Mouse (Mus musculus) 416B (cell line): ENCODE results near the gene Zcchc2.
A peak's percentile ranks its signal among the peaks of the same experiment; 100 is the strongest.

Experiments used
- DNase-seq: peaks from one replicate; pipeline ENCODE4 v3.0.0; 2011; ENCODE audit warnings: low read depth

Gene Zcchc2

DNA sequence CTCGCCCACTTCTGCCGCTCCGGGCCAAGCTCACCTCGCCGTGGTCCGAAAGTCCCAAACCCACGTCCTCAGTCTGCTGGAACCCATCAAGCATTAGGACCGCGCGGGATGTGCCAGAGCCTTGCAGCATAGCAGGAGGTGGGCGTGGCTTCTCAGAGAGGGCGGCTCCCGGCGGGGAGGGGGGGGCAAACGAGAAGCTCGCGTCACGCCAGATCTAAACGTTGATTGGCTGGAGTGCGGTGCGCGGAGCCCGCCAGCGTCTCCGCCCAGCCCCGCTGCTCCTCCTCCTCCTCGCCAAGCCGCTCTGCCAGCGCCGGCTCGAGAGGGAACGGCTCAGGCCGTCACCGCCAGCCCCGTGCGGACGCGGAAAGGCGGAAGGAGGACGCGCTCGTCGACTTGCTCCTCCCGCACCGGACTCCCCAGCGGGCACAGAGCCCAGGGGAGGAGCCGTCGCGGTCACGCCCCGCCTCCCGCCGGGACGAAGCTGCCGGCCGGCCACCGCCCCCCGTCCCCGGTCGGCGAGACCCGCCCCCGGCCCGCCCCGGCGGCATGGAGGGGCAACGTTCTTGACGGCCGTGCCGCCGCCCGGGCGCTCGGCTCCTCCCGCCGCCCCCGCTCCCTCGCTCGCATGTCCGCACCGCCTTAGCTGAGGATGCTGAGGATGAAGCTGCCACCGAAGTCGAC, at the start of gene Zcchc2:
Gene Zcchc2, plus strand, starts transcription at position 269 of the 684 bp plus-strand sequence.
- peak; percentile 98 for DNase-seq

DNA sequence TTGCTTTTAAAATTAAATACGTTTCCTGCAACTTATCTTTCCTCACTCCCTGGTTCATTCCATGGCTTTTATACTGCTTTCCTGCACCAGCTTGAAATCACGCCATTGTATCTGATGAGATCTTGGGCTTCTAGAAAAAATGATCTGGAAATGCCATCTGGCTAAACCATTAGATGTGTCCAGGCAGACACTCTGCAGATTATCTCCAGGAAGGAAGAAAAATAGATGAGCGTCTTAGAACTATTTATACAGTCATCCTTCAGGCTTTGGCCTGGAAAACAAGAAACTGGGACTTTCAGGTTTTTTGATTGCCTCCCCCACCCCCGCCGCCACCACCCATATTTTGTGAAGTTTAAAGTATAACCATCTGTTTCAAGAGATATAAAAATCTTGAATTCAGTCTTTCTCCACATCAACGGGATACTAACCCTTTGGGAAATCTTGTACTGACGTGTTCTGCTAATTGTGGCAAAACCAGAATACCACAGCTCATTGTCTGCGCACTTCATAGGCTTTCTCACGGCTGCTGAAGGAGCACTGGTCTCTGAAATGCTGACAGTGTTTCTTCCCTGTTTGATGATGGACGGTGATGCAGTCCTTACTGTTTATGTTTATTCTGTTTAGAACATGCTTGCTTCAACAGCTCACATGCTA, 45.2 kb upstream of the Zcchc2 start:
- DNase-seq: no peak

DNA sequence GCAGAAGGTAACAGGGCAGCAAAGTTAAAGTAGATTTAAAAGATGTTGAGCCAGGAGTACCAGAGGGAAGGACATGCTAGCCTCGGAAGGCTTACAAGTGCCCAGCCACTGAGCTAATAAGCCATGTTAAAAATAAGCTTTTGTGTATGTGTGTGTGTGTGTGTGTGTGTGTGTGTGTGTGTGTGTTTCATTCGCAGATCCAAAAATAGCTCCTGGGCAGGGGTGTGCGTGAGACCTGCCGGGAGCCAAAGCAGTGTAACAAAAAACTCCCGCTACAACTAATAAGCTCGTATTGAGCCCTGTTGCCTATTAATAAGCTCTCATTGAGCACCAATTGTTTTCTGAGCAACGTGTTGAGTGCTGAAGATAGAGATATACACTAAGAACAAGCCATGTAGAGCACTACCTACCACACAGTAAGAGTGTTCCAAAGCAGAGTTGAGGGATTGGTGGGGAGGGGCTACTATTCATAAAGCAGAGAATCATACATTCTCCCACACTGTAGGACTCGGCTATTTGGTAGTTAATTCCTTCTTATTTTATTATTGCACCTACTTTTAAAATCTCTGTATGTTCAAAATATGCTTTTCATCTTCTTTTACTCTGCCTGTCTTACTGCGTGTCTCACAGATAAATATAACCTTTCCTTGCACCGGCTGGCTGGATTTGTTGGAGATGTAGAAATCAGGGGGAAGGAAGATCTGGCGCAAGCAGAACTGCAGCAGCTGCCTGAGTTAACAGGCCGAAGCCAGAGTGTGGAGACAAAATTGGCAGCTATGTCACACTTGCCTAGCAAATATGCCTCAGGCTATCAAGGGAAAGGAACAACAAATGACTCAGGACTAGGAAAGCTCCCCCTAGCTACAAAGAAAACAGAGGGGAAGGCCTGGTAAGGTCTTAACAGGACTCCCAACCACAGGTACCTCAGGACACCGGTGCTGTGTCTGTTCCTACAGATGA, 43.3 kb upstream of the Zcchc2 start:
- DNase-seq: peak; percentile 26

DNA sequence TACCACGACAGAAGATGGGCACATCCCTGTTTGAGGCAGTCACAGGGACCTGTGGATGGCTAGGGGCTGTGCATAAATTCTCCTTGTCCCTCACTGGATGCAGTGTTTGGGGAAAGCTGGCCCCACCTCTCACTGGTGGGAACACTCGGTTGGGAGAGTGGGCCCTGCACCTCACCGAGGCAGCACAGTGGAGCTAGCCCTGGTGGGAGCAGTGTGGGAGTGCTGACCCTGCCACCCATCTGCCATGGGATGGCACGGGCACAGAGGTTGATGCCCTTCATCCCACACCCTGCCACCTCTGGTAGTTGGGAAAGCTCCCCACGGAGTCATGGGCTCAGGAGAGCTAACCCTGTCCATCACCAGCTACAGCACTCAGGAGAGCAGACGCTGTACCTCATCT, 41.9 kb upstream of the Zcchc2 start:
- no peak for DNase-seq

DNA sequence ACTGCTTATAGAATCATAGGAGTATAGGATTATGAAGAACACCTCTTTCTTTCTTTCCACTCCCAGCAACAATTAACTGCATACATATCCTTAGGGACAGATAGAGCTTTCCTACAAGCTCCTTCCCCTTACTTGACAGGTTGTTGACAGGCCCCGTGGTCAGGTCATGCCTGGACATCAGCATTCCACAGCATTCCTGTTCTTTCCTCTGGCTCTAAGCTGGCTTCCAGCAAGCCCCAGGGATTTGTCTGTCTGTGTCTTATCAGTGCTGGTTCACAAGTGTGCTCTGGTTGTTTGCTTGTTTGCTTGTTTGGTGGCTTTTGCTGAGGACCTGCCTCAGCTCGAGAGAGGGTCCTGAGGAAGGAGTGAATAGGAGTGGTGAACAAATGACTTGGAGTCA, 36.6 kb upstream of the Zcchc2 start:
- no peak for DNase-seq

DNA sequence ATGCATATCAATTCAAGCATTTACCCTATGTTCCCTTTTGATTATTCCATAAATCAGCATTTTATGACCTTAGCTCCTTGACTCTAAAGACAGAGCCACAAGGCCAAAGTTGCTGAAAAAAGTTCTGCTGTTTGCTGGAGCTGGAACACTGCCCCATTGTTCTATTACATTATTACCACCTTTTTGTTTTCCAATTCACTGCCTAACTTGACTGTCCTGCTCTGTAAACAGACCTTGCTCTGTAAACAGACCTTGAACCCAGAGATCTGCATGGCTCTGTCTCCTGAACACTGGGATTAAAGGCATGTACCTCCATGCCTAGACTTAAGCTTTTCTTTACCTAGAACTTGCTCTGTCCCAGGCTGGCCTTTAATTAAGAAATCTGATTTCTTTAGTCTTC, 36.2 kb upstream of the Zcchc2 start:
- DNase-seq: no peak

DNA sequence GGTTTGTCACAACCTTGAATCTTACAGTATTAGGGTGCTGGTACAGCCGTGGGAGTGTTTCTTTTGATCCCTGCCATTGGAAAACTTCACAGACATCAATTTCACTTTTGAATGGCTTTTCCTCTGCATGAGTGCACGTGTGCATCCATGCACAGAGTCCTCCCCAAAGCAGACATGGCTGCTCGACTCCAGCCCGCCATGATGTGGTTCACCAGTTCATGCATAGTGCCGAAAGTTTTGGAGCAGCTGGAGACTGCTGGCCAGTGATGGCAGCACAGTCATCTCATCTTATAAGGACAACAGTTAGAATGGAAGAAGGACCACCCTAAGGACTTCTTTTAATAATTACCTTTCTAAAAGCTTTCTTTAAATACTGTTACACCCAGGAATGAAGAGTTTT, 34.1 kb upstream of the Zcchc2 start:
- DNase-seq: no peak

DNA sequence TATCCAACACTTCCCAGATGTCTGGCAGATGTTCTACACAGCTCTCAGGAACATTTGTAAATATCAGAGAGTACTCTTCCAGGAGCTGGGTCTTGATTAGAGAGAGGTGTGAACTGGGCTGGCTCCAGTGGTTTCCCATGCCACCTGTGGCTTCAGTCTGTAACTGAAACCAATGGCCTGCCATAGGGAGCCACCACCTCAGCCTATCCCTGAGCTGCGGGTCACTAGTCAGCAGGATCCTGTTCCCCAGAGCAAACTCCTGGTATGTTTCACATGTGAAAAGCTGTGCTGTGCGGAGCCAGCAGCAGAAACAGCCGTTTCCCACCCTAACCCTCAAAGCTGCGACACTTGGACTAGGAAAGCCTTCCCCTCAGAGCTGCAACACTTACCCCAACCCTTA, 28.7 kb upstream of the Zcchc2 start:
- no peak for DNase-seq

DNA sequence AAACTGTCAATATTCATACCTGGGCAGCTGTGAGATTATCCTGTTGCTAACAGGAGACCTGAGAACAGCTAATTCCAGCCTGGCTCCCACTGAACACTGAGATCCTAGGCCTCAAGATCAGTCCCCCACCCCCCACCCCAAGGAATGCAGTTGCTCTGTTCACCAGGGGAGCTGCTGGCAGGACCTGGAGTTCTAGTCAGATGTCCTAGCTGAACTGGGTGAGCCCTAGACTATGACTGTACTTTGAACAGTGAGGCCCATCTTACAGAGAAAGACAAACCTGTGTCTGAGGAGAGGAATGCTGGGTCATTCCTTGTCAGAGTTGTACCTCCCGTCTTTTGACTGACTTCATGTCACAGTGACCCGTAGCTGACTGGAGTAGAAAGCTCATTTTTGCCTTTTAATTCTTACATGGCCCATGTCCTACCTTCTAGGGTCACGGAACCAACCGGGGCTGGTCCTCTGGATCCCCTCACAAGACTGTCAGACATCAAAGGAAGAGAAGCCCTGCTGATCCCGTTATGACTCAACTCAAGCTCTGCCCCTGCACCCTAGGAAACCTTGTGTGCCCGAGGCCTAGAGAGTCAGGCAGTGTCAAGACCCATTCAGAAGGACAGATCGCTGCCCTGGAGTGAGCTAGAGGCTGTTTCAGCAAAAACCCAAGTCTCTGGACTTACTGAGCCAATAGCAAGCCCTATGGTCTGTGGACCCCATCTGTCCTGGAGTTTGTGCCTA, 28.0 kb upstream of the Zcchc2 start:
- no peak for DNase-seq

DNA sequence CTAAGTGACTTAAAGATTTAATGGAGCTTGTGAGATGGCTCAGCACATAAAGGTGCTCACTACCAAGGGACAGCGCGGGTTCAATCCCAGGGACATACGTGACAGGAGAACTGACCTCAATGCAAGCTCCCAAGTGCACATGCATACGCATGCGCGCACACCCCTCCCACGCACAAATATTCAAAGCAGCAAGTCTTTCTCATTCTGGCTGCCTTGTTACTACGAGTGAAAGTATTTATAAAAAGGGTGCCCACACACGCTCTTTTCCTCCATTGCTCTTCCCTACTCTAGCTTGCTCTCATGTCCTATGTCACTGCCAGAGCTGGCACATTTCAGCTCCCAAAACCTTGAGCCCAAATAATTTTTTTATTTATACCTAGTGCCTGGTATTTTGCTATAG, 27.4 kb upstream of the Zcchc2 start:
- no peak for DNase-seq

DNA sequence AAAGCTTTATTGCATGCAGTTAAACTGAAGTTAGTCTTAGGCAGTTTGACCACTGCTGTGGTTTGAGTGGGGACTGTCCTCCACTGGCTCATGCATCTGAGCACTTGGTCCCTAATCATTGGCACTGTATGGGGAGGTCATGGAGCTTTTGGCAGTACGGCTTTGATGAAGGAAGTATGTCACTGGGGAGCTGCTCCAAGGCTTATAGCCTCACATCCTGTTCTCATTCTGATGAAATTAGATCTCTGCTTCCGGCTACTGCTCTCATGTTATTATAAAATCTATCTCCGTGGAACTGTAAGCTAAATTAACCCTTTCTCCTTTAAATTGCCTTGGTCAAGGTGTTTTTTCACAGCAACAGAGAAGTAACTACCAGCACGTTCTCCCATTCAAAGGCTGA, 25.7 kb upstream of the Zcchc2 start:
- DNase-seq: peak; percentile 12

DNA sequence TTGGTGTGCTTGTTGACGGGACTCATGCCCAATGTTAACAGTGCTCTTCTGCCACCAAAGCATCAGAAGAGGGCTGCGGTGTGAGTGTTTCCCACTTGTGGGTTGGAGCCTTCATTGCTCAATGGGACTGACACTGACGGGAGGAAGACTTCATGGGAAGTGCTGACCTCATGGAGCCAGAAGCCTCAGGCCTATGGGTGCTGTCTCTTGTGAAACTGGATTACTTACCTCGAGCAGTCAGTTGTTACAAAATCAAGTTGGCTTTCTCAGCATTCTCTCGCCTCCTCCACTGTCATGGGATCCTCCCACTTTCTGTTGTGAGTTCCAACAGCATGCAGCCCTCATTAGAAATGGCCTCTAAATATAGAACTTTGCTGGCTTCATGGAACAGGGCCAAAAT, 25.0 kb upstream of the Zcchc2 start:
- DNase-seq: peak; percentile 82

DNA sequence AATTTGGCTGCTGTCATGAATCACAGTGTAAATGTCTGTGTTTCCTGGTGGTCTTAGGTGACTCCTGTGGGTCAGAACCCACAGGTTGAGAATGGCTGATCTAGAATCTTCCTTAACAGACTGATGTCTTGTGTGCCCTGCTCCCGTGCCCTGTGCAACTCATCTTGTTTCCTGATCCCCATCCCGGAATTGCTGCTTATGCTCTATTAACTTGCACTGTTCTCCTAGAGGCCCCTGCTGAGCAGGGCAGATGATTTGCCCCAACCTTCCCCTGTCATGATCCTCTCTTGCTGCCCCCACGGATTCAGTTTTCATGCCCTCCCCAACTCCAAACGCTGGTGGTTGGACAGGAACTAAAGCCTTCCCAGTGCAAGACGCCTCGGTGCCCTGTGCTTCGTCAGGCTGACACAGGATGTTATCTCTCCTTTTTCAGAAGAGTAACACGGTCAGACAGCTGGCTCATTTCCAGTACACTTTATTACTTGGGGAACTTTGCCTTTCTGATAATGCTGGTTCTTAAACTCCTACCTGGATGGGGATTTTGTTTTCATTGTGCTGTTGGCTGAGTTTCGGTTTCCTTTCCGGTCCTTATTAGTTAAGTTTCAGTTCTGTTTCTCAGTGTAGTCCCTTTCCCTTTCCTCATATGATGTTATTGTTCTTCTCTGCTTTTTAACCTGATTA, 18.6 kb upstream of the Zcchc2 start:
- DNase-seq: peak; percentile 65

DNA sequence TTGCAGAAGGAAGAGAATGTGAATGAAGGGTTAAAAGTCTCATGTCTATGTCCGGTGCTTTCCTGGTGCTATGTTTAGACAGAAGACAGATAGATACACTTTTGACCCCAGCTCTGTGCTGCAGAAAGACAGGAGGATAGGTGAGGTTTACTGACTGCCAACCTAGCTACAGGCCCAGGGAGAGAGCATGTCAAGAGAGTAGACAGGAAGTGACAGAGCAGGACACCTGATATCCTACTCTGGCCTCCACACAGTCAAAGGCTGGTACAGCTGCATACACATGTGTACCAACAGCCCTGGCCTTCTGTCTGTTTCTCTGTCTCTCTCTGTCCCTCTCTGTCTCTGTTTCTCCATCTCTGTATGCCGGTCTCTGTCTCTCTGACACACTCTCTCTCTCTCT, 16.2 kb upstream of the Zcchc2 start:
- DNase-seq: no peak

DNA sequence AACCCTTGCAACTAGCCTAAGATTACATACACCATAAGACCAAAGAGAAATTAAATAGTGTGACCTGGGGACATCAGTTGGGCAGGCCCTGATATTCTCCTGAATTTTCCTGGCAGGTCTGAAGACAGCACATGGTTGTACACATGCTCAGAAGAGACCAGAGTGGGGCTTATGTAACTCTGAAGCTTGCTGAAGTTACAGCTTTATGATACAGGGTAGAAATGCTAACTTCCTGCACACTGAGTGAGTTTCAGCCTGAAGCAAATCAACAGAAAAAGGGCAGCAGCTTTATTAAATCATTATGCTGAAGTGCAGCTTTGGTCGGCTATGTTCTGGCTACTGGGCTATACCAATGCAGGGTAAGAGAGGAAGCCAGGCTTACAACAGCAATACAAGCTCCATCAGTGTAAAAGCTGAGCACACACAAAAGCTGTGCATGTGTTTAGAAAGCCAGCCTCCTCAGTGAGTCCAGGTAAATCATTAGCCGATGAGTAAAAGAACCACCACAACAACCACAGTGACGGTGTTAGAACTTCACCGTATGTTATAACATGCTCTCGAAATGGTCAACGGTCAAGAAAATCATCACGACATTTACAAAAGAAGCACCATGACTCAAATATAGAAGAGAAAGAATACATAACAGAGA, 12.6 kb upstream of the Zcchc2 start:
- no peak for DNase-seq

DNA sequence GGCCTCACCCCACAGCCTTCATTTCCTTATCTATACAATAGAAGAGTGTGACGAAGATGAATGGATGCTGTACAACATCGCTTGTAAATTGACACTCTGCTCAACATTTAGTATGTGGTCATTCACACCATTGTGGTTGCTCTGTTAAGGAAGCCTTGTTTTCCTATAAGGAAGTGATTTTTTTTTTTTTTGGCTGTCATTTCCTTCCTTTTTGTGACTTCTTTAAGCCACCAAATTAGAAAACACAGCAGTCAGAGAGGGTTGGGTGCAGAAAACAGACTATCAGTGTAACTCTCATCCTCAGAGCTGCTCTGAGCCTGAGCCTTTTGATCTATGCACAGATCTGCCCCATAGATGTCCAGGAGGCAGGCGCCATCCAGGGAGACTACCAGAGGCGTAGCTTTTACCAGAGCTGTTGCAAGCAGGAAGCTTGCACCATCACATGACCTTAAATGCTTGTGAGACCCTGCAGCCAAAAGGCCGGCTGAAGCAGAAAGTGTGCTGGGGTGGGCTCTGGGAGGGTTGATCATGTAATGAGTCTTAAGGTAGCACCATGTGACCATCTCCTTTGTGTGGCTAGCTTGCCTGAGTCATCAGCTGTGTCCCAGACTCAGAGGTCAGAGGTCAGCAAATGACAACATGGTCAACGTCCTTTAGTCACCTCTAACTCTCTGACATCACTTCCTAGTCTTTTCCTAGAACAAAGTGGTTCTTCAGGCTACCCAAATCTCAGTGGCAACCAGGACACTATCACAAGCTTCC, 9.2 kb upstream of the Zcchc2 start:
- peak; percentile 93 for DNase-seq

DNA sequence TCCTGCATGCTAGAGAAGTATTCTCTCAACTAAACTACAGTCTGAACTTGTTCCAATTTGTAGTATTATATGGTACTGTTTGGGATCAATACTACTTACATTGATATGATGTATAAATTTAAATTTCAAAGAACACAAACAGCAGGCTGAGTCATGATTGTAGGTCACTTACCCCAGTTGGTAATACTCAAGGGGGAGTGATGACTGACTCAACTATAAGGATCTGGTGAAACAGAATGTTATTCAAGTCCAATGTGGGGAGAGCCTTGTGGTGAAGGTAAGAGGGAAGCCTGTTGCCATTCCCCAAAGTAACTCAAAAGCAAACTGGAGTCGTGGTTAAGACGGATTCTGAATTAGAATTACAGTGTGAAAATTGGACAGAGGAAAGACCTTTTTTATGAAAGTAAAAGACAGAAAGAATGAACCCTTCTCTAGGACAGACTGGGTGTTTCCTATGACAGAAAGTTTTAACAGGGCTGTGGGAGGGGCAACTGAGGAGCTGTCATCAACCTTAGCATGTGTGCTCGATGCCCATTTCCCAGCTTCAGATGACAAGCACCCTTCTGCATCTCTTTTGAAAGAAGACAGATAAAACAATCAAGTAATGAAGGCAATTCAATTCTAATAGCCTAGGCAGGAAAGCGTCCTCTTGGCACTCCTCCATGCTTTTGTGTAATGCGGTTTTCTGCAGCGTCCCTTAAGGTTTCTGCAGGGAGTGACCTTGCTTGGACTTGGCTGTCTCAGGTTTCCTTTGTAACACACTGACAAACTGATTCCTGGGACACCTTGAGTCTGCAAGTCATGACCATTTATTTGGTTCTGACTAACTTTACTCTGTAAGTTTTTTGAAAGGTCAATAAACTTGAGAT, 7.5 kb upstream of the Zcchc2 start:
- DNase-seq: peak; percentile 88

DNA sequence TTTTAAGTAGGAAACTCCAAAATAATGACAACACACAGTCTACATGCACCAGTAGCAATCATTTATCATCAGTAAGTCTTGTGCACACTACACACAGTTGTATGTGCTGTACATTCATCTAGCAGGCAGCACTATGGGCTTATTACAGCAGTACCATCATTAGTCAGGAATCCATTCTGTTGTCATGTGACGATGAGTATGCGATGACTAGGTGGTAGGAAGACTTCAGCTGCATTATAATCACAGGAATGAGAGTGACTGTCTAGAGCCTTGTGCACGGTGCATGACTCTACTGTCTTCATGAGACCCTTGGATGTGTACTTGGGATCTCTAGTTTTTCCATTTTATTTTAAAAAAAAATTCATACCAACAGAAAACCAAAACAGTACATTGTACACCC, 6.0 kb upstream of the Zcchc2 start:
- DNase-seq: no peak

DNA sequence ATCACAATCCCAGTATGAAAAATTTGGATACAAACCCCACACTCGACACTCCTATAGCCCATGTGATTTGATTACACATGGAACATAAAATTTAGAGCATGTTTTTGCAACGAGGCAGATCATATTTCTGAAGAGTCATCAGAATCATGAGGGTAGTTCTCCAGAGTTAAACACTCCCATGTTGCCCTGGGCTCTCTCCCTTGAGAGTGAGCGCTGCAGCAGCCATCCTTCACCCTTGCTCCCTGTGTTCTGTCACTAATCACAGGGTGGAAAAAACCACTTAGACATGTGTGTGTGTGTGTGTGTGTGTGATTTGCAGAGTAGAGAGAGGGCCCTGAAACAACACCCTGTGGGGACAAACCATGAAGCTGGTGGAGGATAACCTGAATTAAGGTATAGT, 2.0 kb upstream of the Zcchc2 start:
- peak; percentile 32 for DNase-seq
